Mouse (Mus musculus): ENCODE measurements around the gene 4930453N24Rik. TPM values are rescaled to one million over a fixed set of nuclear protein-coding genes. Genes with fewer than 3 reads are reported as not detected.

The 4930453N24Rik gene
- polyA plus RNA-seq, 1 experiment from 2014 or later: 29.6 TPM

Other genes starting within 250 kb of the 4930453N24Rik start
- not detected in 2 replicates for gene Csnka2ip, start 168.8 kb downstream of the 4930453N24Rik start, polyA plus RNA-seq (2016; fragmentation: Nextera tagmentation; extraction: Ambion mirVana)
- gene Zfp654, start 80.5 kb upstream of the 4930453N24Rik start, polyA plus RNA-seq (2016; fragmentation: Nextera tagmentation; extraction: Ambion mirVana): 5.3 and 5.8 TPM in 2 replicates
- gene Cggbp1, start 80.8 kb upstream of the 4930453N24Rik start, polyA plus RNA-seq (2016; fragmentation: Nextera tagmentation; extraction: Ambion mirVana): 72.9 and 92.0 TPM in 2 replicates